Mouse (Mus musculus) urinary bladder, postnatal 10 days (tissue): Measurements from ENCODE around the gene Efhd1.

Experiments
- DNase-seq: peaks from one replicate; pipeline ENCODE4 v3.0.0; 2022; ENCODE audit warnings: low spot score

The Efhd1 gene

GRCm38 (mm10) chr1:87264134-87265006, at the start of gene Efhd1:
Gene Efhd1 (plus strand): TSS chr1:87264363.
- no peak for DNase-seq

DNA sequence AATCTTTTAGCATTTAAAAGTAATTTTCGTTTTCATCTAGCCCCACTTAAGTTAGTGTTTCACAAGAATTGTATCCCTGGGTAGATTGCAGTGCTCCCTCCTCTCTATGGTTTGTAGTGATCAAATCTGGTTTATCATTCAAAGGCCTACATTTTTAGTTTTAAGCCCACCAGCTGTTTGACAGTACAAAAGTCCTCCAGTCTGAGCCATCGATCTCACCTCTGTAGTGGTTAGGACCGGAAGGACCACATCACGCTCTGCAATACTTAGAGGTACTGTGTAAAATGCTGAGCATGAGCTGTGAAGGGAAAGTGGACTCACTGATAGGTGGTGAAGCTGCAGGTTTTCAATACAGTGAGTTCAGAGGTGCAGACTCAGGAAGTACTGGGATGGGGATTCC, 49.4 kb upstream of the Efhd1 start:
- DNase-seq = no peak

- no peak for DNase-seq
These were observed 46.2 kb upstream of the Efhd1 start for GRCm38 (mm10) chr1:87217938-87218337.

GRCm38 (mm10) chr1:87225739-87226138, 38.4 kb upstream of the Efhd1 start:
- DNase-seq = no peak

GRCm38 (mm10) chr1:87226409-87227159, 37.6 kb upstream of the Efhd1 start:
- DNase-seq = no peak

GRCm38 (mm10) chr1:87227160-87227550, 37.0 kb upstream of the Efhd1 start:
- no peak for DNase-seq

DNA sequence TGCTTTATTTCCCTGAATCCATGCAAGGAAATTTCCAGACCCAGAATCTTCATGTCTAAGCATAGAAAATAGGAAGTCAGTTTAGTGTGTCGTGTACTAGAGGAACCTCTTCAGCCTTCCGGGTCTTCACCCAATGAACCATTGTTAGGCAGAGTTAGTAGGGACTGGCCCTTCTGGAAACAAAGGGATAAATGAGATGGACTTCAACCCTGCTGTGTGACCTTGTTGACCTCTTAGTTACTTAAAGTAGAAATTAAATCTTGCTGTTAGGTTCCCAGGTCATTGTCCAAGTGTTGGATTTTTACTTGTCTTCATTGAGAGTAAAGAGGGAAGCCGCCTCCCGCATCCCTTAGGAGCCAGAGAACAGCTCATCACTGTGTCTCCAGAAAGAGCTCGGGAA, 33.6 kb upstream of the Efhd1 start:
- no peak for DNase-seq

DNA sequence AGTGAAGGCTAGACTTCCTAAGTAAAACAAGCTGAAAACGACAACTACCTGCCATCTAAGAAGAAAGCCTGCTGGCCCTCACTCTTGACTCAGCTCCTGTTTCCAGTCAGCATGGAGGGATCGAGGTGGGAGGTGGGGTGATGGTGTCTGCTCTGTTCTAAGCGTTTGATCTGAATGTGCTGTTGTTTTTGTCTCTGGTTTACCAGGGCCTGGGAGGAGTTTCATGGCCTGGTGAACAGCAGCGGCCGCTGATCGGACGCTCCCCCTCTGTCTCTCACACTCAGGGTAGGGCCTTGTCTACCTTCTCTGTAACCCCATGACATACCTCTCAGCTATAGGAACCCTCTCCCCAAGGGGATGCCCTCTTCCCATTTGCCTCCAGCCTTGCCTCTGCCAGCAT, 32.0 kb upstream of the Efhd1 start:
- no peak for DNase-seq

- no peak for DNase-seq
These were observed 25.1 kb upstream of the Efhd1 start for GRCm38 (mm10) chr1:87239056-87239455.

DNA sequence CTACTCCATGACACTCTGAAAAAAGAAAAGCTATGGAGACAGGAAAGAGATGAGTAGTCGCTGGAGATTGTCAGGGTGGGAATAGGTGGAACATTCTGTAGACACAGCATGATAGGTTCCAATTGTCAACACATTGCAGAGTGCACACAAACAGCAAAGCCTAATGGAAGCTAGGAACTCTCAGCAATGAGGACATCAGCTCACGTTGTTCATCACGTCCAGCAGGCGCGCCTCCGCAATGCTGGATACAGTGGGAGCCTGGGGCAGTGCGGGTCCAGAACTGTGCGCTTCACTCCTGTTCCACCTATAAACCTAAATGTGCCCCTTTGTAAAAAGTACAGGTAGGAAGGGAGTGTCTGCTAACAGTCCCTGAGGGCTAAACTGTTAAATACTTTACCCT, 21.1 kb upstream of the Efhd1 start:
- DNase-seq = no peak

GRCm38 (mm10) chr1:87245430-87245829, 18.7 kb upstream of the Efhd1 start:
- no peak for DNase-seq

- DNase-seq = peak; percentile 25
These were observed 18.0 kb upstream of the Efhd1 start for GRCm38 (mm10) chr1:87245929-87246815.

DNA sequence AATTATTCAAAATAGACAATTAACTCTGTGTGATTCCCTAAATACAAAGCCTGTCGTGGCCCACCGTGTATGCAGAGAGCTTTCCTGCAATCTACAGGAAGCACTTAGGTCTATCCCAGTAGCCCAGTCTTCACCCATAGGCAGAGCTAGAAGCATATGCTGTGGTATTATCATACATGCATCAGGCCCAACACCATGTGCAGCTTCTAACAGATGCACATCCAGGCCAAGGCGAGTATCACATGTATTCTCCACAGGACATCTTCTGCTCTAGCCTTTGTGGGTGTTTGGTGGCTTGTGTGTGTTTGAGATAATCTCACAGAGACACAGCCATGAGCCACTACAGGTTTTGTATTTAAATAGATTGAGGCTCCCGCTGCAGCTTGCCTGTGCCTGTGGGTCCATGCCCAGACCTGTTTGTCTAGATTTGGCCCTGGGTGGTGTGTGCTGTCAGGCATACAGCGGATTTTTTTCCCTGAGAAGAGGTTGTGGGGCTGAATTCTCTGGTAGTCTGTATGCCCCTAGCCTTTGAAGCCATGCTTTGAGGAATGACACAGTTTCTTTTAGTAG, 12.0 kb upstream of the Efhd1 start:
- DNase-seq = no peak

DNA sequence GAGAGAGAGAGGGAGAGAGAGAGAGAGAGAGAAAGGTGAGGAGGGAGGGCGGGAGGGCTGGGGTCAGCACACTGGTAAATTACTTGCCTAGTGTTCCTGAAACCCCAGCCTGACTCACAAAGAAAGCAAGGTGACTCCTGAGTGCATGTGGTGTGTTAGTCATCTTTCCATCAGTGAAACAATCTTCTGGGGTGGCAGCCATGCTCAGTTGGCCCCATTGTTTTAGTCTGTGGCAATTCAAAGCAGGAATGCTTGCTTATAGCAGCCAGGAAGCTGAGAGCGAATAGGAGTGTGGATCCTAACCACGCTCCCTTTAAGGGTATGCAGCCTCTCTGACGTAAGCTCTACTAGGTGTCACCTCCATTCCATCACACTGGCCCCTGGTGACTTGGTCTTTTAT, 9.0 kb upstream of the Efhd1 start:
- no peak for DNase-seq

DNA sequence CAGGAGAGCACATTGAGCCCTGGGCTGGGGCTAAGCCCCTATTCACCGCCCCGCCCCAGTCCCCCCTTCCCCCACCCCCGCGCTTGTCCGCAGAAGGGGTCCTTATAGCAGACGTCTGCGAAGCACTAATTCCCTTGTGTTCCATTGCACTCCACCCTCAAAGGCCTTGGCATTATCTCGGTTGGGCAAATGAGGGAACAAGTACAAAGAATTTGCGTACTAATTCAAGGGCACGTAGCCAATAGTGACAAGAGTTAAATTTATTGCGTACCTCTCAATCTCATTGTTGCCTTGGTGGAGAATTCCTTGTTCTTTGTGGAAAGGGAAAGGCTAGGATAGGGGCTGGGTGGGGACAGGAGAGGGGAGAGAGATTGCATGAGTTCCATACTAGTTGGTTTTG, 6.5 kb upstream of the Efhd1 start:
- no peak for DNase-seq

GRCm38 (mm10) chr1:87258484-87258883, 5.7 kb upstream of the Efhd1 start:
- no peak for DNase-seq

- DNase-seq = no peak
These were observed 4.8 kb upstream of the Efhd1 start for GRCm38 (mm10) chr1:87259316-87259715.

DNA sequence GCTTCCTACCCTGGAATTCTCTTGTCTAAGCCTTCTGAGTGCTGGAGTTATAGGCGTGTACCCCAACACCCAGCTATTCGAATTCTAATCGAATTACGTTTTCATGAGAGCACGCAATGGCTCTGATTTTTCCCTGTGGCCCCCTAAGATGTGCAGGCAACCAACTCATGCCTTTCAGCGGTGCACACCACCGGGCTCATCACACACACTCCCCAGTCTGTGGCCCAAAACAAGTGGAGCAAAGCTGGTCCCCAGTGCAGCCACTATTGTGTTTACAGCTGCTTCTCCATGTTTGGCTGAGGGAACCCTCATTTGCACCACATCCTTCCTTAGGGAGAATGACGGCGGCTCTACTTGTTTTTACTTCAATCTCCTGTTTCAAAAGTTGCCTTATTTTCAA, 906 bp upstream of the Efhd1 start:
- no peak for DNase-seq

- no peak for DNase-seq
These were observed 398 bp upstream of the Efhd1 start for GRCm38 (mm10) chr1:87263796-87264133.

DNA sequence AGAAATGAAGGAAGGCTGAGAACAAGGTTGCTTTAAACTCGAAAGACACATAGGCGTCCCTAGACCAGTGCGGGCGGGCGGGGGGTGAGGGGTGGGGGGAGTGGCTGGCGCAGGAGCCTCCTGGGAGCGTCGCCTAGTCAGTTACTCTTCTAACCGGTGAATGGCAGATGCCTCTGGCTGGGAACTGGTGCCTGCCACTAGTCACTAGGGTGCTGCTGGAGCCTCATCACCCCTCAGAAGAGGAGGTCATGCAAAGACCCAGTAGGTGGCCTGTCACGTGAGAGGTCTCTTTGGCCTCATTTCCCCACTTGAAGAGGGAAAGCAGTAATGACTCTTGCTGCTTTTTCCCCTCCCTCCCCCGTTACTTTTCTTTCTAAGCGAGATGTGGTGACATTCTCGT, 1.0 kb downstream of the Efhd1 start:
- no peak for DNase-seq

- no peak for DNase-seq
These were observed 2.3 kb downstream of the Efhd1 start for GRCm38 (mm10) chr1:87266296-87267090.
